Mouse (Mus musculus) ovary, adult 10 weeks (tissue): ENCODE measurements around the gene Scd3. TPM values are rescaled to one million over a fixed set of nuclear protein-coding genes. Genes with fewer than 3 reads are reported as not detected.

Experiments
- polyA plus RNA-seq: library from polyadenylated mRNA; stranded (reverse); fragments of 350-450 nt; fragmentation: Illumina TruSeq; extraction: RNeasy Lipid Tissue Mini Kit (QIAGEN cat#74804); gene quantifications from one replicate; pipeline ENCODE4 v1.2.3, GENCODE M21; 2014

Gene Scd3
- polyA plus RNA-seq, result 1.3 TPM

DNA sequence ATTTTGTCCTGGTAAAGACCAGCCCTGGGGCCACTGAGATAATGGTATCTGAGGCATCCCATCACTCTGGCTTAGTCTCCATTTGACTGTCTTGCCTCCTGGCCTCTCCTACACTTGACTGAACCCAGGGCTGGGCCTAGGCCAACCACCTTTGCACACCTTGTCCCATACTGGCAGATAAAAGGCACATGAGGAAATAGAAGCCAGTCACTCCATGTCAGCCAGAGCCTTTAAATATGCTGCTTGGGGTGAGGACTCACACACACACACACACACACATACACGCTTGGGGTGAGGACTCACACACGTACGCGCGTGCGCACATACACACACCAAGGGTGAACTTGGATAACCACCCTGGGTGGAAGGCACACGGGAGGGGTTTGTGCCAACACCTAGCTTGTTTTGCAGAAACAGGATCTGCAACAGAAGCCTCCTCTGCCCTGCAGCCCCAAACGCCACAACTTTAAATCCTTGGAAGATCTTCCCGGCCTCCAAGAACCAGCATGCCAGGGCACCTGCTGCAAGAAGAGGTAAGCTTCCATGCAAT, at the start of gene Scd3:
TSS of gene Scd3 (plus strand) at position 255 of the 550 bp plus-strand sequence.

DNA sequence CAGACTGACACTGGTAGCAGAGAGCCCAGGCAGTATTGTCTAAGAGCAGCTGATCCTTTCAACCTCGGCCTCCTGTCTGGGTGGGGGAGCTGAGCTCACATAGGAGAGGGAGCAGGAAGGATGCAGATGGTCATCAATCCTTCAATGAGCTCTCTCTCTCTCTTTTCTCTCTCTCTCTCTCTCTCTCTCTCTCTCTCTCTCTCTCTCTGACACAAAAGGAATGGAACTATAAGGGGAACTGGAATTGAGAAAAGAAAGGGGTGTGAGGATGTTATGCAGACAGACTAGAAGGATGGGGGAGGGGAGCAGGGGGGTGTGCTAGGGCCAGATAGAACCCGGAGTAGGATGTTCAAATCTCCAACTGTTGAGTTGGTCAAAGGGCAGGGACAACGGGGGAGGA, 10.7 kb upstream of the Scd3 start, which contains the start of gene Pkd2l1:
TSS of gene Pkd2l1 (minus strand) at position 101 of the 400 bp plus-strand sequence.

DNA sequence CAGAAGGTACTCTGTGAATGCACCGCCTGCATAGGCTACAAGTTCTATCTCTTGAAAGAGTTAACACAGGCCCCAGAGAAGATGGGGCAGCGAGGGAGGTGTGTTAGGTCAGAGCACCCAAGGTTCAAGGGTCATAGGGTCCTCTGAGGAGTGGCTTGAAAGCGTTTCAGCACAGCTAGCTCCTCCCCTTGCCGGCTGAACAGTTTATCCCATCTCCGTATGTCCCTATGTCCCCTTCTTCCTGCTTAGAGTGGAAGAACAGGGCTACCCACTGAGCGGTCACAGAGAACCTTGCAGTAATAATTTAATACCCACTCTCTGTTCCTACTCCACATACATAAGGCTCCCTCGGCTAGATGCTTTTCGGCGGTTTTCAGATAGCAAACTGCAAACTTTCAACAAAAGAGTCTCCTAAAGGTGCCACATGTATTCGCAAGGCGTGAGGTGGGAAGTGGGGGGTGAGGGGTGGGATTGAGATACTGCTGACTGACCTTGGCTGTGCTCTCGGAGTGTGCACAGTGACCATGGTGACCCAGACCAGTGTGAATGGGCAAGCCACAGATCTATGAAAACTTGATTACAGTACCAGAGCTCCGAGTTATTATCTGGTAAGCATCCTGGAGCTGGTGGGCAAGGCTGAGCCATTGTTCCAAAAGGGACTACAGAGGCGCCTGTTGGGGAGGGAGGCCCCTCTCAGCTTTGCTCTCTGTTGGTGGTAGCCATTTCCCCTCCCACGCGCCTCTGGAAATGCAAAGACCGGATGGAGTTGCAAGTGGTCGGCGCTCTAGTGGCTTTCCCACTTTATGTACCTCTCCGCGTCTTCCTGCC, 90.1 kb downstream of the Scd3 start, which contains the start of gene Scd2:
TSS of gene Scd2 (plus strand) at position 734 of the 828 bp plus-strand sequence.

Other genes with a start within 250 kb of the Scd3 start
- not detected for gene Cpn1, start 216.7 kb upstream of the Scd3 start, polyA plus RNA-seq
- gene Cyp2c23, start 174.1 kb upstream of the Scd3 start, polyA plus RNA-seq, result 0.94 TPM
- gene Erlin1, start 133.5 kb upstream of the Scd3 start, polyA plus RNA-seq, result 60.7 TPM
- gene Chuk, start 95.8 kb upstream of the Scd3 start, polyA plus RNA-seq, result 119 TPM
- 17.5 TPM for gene Cwf19l1, start 67.4 kb upstream of the Scd3 start, polyA plus RNA-seq
- 28.5 TPM for gene Bloc1s2, start 56.8 kb upstream of the Scd3 start, polyA plus RNA-seq
- not detected for gene Pkd2l1, start 10.8 kb upstream of the Scd3 start, polyA plus RNA-seq
- gene Scd2, start 90.4 kb downstream of the Scd3 start, polyA plus RNA-seq, result 628 TPM
- gene Scd4, start 129.8 kb downstream of the Scd3 start, polyA plus RNA-seq, result 0.48 TPM
- 107 TPM for gene Scd1, start 204.6 kb downstream of the Scd3 start, polyA plus RNA-seq